Mouse (Mus musculus): Measurements from ENCODE around the gene Dnah8. TPM values are rescaled to one million over a fixed set of nuclear protein-coding genes. Genes with fewer than 3 reads are reported as not detected.

The Dnah8 gene
- polyA plus RNA-seq, 1 experiment from 2014 or later, result 2.9 TPM

GRCm38 (mm10) chr17:30764276-30764675 lies 140.1 kb downstream of the Dnah8 start:
- H3K4me3 ChIP-seq (ENCODE audit: low read depth, low read length), result no peak overlapping the region
- H3K9ac ChIP-seq (ENCODE audit: low read depth, low read length), result no peak overlapping the region
- H3K36me3 ChIP-seq (ENCODE audit: control insufficient read depth, insufficient read depth, low read length), result no peaks in the 10 kb centered on the region
- ATAC-seq, result no peak
- H3K27ac ChIP-seq (ENCODE audit: low read length), result no peak overlapping the region
- 95% methylated on average over 8 of the region's 8 CpGs for WGBS
- H3K9me3 ChIP-seq (replicated peaks; ENCODE audit: control insufficient read depth, low read length, poor library complexity, severe bottlenecking), result no peaks in the 10 kb centered on the region
- no peaks in the 10 kb centered on the region for H3K4me1 ChIP-seq (ENCODE audit: control insufficient read depth, insufficient read depth, low read length)
- H3K27me3 ChIP-seq (ENCODE audit: control insufficient read depth, insufficient read depth, low read depth, low read length), result no peaks in the 10 kb centered on the region
- H3K4me2 ChIP-seq (ENCODE audit: low read length), result no peak overlapping the region

DNA sequence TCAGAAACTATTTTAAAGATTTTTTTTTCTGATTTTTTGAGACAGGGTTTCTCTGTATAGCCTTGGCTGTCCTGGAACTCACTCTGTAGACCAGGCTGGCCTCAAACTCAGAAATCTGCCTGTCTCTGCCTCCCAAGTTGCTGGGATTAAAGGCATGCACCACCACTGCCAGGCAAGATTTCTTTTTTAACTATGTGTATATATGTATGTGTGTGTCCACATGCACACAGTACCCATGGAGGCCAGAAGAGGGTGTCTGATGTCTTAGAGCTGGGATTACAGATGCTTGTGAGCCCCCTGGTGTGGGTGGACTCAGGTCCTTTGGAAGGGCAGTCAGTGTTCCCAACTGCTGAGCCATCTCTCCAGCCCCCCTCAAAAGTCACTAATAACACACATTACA lies 150.3 kb downstream of the Dnah8 start:
- no peak overlapping the region for H3K4me3 ChIP-seq (ENCODE audit: low read depth, low read length)
- H3K9ac ChIP-seq (ENCODE audit: low read depth, low read length), result no peak overlapping the region
- no peak for ATAC-seq
- no peaks in the 10 kb centered on the region for H3K4me1 ChIP-seq (ENCODE audit: control insufficient read depth, insufficient read depth, low read length)
- H3K9me3 ChIP-seq (replicated peaks; ENCODE audit: control insufficient read depth, low read length, poor library complexity, severe bottlenecking), result no peaks in the 10 kb centered on the region
- no peak overlapping the region for H3K27ac ChIP-seq (ENCODE audit: low read length)
- H3K36me3 ChIP-seq (ENCODE audit: control insufficient read depth, insufficient read depth, low read length), result no peaks in the 10 kb centered on the region
- no peak overlapping the region for H3K4me2 ChIP-seq (ENCODE audit: low read length)
- H3K27me3 ChIP-seq (ENCODE audit: control insufficient read depth, insufficient read depth, low read depth, low read length), result no peaks in the 10 kb centered on the region

GRCm38 (mm10) chr17:30775096-30775495 lies 150.9 kb downstream of the Dnah8 start:
- H3K9ac ChIP-seq (ENCODE audit: low read depth, low read length), result no peak overlapping the region
- ATAC-seq, result no peak
- H3K36me3 ChIP-seq (ENCODE audit: control insufficient read depth, insufficient read depth, low read length), result no peaks in the 10 kb centered on the region
- no peak overlapping the region for H3K4me2 ChIP-seq (ENCODE audit: low read length)
- no peaks in the 10 kb centered on the region for H3K9me3 ChIP-seq (replicated peaks; ENCODE audit: control insufficient read depth, low read length, poor library complexity, severe bottlenecking)
- 44% methylated on average over 5 of the region's 5 CpGs for WGBS
- no peak overlapping the region for H3K4me3 ChIP-seq (ENCODE audit: low read depth, low read length)
- H3K4me1 ChIP-seq (ENCODE audit: control insufficient read depth, insufficient read depth, low read length), result no peaks in the 10 kb centered on the region
- no peak overlapping the region for H3K27ac ChIP-seq (ENCODE audit: low read length)
- no peaks in the 10 kb centered on the region for H3K27me3 ChIP-seq (ENCODE audit: control insufficient read depth, insufficient read depth, low read depth, low read length)

- Histone ChIP-seq H3K27me3 (ENCODE audit: control insufficient read depth, insufficient read depth, low read depth, low read length) (no peaks in the 10 kb centered on the region), H3K9ac (ENCODE audit: low read depth, low read length) (no peak overlapping the region), H3K36me3 (ENCODE audit: control insufficient read depth, insufficient read depth, low read length) (no peaks in the 10 kb centered on the region), H3K27ac (ENCODE audit: low read length) (no peak overlapping the region), H3K4me2 (ENCODE audit: low read length) (no peak overlapping the region), H3K4me1 (ENCODE audit: control insufficient read depth, insufficient read depth, low read length) (0 out of 2 replicates have a peak, but pooled peaks cover 4% of the 10 kb centered on the region), H3K4me3 (ENCODE audit: low read depth, low read length) (no peak overlapping the region), H3K9me3 (replicated peaks; ENCODE audit: control insufficient read depth, low read length, poor library complexity, severe bottlenecking) (no peaks in the 10 kb centered on the region)
- no peak for ATAC-seq
- 82% methylated on average over 8 of the region's 8 CpGs for WGBS
Measured at GRCm38 (mm10) chr17:30781046-30781445, 156.9 kb downstream of the Dnah8 start.

- 66% methylated on average over 14 of the region's 14 CpGs for WGBS
- no peak overlapping the region for H3K4me3 ChIP-seq (ENCODE audit: low read depth, low read length)
- no peak overlapping the region for H3K9ac ChIP-seq (ENCODE audit: low read depth, low read length)
- H3K9me3 ChIP-seq (replicated peaks; ENCODE audit: control insufficient read depth, low read length, poor library complexity, severe bottlenecking), result no peaks in the 10 kb centered on the region
- H3K36me3 ChIP-seq (ENCODE audit: control insufficient read depth, insufficient read depth, low read length), result no peaks in the 10 kb centered on the region
- no peak overlapping the region for H3K4me2 ChIP-seq (ENCODE audit: low read length)
- H3K27ac ChIP-seq (ENCODE audit: low read length), result no peak overlapping the region
- ATAC-seq, result no peak
- no peaks in the 10 kb centered on the region for H3K27me3 ChIP-seq (ENCODE audit: control insufficient read depth, insufficient read depth, low read depth, low read length)
- 0 out of 2 replicates have a peak, but pooled peaks cover 4% of the 10 kb centered on the region for H3K4me1 ChIP-seq (ENCODE audit: control insufficient read depth, insufficient read depth, low read length)
Measured at GRCm38 (mm10) chr17:30782286-30782685, 158.1 kb downstream of the Dnah8 start.

DNA sequence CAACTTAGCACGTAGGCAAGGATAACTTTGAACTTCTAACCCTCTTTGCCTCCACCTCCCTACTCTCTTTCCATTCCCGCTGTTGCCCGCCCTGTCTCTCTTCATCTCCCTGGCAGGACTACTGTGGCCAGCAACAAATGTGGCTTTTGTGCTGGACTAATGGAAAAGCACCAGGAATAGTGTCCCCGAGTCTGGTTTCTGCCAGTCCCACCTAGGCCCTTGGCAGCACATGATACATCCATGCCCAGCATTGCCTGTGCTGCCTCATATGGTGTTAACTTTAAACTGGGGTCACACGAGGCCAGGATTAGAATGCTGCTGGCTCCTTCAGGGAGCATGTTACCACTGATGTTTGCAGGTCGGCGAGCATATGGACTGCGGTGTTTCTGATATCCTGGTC lies 164.2 kb downstream of the Dnah8 start:
- Histone ChIP-seq H3K4me1 (ENCODE audit: control insufficient read depth, insufficient read depth, low read length) (no peaks in the 10 kb centered on the region), H3K36me3 (ENCODE audit: control insufficient read depth, insufficient read depth, low read length) (no peaks in the 10 kb centered on the region), H3K4me2 (ENCODE audit: low read length) (no peak overlapping the region), H3K9ac (ENCODE audit: low read depth, low read length) (no peak overlapping the region), H3K4me3 (ENCODE audit: low read depth, low read length) (no peak overlapping the region), H3K27me3 (ENCODE audit: control insufficient read depth, insufficient read depth, low read depth, low read length) (no peaks in the 10 kb centered on the region), H3K27ac (ENCODE audit: low read length) (no peak overlapping the region), H3K9me3 (replicated peaks; ENCODE audit: control insufficient read depth, low read length, poor library complexity, severe bottlenecking) (no peaks in the 10 kb centered on the region)
- 94% methylated on average over 8 of the region's 8 CpGs for WGBS
- no peak for ATAC-seq

- Histone ChIP-seq H3K4me1 (ENCODE audit: control insufficient read depth, insufficient read depth, low read length) (no peaks in the 10 kb centered on the region), H3K4me3 (ENCODE audit: low read depth, low read length) (no peak overlapping the region), H3K27me3 (ENCODE audit: control insufficient read depth, insufficient read depth, low read depth, low read length) (no peaks in the 10 kb centered on the region), H3K4me2 (ENCODE audit: low read length) (no peak overlapping the region), H3K36me3 (ENCODE audit: control insufficient read depth, insufficient read depth, low read length) (no peaks in the 10 kb centered on the region), H3K9ac (ENCODE audit: low read depth, low read length) (no peak overlapping the region), H3K27ac (ENCODE audit: low read length) (no peak overlapping the region), H3K9me3 (replicated peaks; ENCODE audit: control insufficient read depth, low read length, poor library complexity, severe bottlenecking) (no peaks in the 10 kb centered on the region)
- WGBS, result 94% methylated on average over 7 of the region's 7 CpGs
- ATAC-seq, result no peak
Measured at GRCm38 (mm10) chr17:30790816-30791215, 166.7 kb downstream of the Dnah8 start.

DNA sequence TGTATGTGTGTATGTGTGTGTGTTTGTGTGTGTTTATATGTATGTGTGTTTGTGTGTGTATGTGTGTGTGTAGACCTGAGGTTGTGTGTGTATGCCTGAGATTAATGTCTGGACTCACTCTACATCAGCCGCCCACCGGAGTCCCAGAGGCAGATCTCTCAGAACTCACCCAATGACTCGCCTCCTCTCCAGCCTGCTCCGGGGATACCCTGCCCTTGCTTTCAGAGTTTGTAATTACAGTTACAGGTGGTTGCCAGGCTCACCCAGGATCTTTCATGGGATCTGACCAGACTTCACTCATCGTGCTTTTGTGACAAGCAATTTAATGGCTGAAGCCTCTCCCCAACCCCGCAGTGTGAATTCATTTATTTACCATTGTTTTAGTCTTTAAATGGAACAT lies 168.2 kb downstream of the Dnah8 start:
- Histone ChIP-seq H3K9ac (ENCODE audit: low read depth, low read length) (no peak overlapping the region), H3K9me3 (replicated peaks; ENCODE audit: control insufficient read depth, low read length, poor library complexity, severe bottlenecking) (no peaks in the 10 kb centered on the region), H3K4me3 (ENCODE audit: low read depth, low read length) (no peak overlapping the region), H3K27me3 (ENCODE audit: control insufficient read depth, insufficient read depth, low read depth, low read length) (no peaks in the 10 kb centered on the region), H3K4me1 (ENCODE audit: control insufficient read depth, insufficient read depth, low read length) (no peaks in the 10 kb centered on the region), H3K27ac (ENCODE audit: low read length) (no peak overlapping the region), H3K4me2 (ENCODE audit: low read length) (no peak overlapping the region), H3K36me3 (ENCODE audit: control insufficient read depth, insufficient read depth, low read length) (no peaks in the 10 kb centered on the region)
- 76% methylated on average over 6 of the region's 6 CpGs for WGBS
- ATAC-seq, result no peak

DNA sequence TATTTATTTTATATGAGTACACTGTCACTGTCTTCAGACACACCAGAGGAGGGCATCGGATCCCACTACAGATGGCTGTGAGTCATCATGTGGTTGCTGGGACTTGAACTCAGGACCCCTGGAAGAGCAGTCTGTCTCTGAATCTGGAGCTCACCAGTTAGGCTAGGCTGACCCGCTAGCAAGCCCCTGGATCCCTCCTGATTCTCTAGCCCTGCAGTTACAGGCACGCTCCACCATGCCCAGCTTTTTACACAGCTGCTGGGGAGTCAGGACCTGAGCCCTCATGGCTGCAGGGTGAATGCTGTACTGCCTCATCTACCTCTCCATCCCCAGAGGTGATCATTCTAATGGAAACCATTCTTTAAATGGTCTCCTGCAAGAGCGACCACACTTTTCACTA lies 172.5 kb downstream of the Dnah8 start:
- H3K36me3 ChIP-seq (ENCODE audit: control insufficient read depth, insufficient read depth, low read length), result no peaks in the 10 kb centered on the region
- ATAC-seq, result no peak
- no peaks in the 10 kb centered on the region for H3K4me1 ChIP-seq (ENCODE audit: control insufficient read depth, insufficient read depth, low read length)
- H3K9me3 ChIP-seq (replicated peaks; ENCODE audit: control insufficient read depth, low read length, poor library complexity, severe bottlenecking), result no peaks in the 10 kb centered on the region
- WGBS, result 87% methylated on average over 4 of the region's 4 CpGs
- no peak overlapping the region for H3K4me2 ChIP-seq (ENCODE audit: low read length)
- H3K4me3 ChIP-seq (ENCODE audit: low read depth, low read length), result no peak overlapping the region
- H3K27me3 ChIP-seq (ENCODE audit: control insufficient read depth, insufficient read depth, low read depth, low read length), result no peaks in the 10 kb centered on the region
- no peak overlapping the region for H3K27ac ChIP-seq (ENCODE audit: low read length)
- H3K9ac ChIP-seq (ENCODE audit: low read depth, low read length), result no peak overlapping the region

All from midbrain, embryonic 16.5 days (tissue).